Mouse (Mus musculus) heart, adult 2 months (tissue): ENCODE measurements at regions not wholly inside any gene's neighbourhood (a gene's known extent, or its start where the extent isn't known, plus 50 kb on each side); places are given as distances from the start of the nearest gene placed in this dataset.

Experiments used
- CTCF ChIP-seq: fragments of 200-600 bp; IDR thresholded peaks from 2 replicates; pipeline ENCODE4 v1.8.1; 2022; ENCODE audit warnings: antibody characterized with exemption, mild to moderate bottlenecking, moderate library complexity
- EP300 ChIP-seq: fragments of 200-500 bp; IDR thresholded peaks from 2 replicates; pipeline ENCODE4 v1.6.1; 2011; ENCODE audit warnings: low read depth, low read length, control low read depth; ENCODE audit not compliant: insufficient read depth
- POLR2A ChIP-seq: fragments of 200-500 bp; IDR thresholded peaks from 2 replicates; pipeline ENCODE4 v1.6.1; 2011; ENCODE audit warnings: mild to moderate bottlenecking, low read depth, low read length, control low read depth; ENCODE audit not compliant: insufficient read depth

- TF ChIP-seq CTCF (no peak), EP300 (no peak), POLR2A (no peak)
Measured at GRCm38 (mm10) chr12:26613086-26613705, 144.2 kb downstream of the Cmpk2 start.
